Mouse (Mus musculus): ENCODE data around the gene Mob4.

DNA sequence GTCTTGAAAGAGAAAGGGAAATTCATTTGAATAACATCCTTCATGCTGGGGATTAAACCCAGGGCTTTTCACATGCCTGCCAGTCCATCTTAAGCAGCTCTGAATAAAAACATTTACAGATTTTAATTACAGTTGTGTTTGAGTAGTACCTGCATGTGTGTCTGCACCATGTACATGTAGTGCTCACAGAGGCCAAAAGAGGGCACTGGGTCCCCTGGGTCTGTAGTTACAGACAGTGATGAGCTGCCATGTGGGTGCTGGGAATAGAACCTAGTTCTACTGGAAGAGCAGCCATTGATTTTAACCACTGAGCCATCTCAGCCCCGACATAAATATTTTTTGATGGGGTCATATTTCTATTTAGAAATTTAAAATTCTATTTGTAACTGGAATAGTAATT, 4.8 kb downstream of the Mob4 start:
- TF ChIP-seq ZNF384 (IDR thresholded peaks at IDR 0.05; ENCODE audit: low read depth, low read length) = no peak
- no peak for TF ChIP-seq MAFK (IDR thresholded peaks at IDR 0.05; ENCODE audit: insufficient read depth, low read depth, low read length)
